ENCODE assay signal across 8 mouse cellular contexts in genomic region chr7:92560986-92561876, GRCm38 (mm10). TPM values are rescaled to one million over a fixed set of nuclear protein-coding genes. Genes with fewer than 3 reads are reported as not detected.
A peak's percentile ranks its signal among the peaks of the same experiment; 100 is the strongest.
DNase-seq lines count a peak whose midpoint lies in the region; ATAC-seq and TF ChIP-seq lines count a peak whose summit lies in the region.

Gene Ccdc90b (plus strand): TSS chr7:92561149.

- no peaks in the 10 kb centered on the region for H3K27me3 ChIP-seq in limb, embryonic 12.5 days
- H3K27me3 ChIP-seq in midbrain, embryonic 14.5 days (ENCODE audit: control insufficient read depth, insufficient read depth, low read length): no peaks in the 10 kb centered on the region

- TF ChIP-seq CTCF in embryonic fibroblast, embryonic 13.5 days (IDR thresholded peaks at IDR 0.05; ENCODE audit: borderline replicate concordance, insufficient read depth, low read length): peak; percentile 69; the same call in 1 of the 2 replicates

- ATAC-seq in limb, embryonic 12.5 days (ENCODE audit: insufficient number of reproducible peaks, insufficient read depth, low FRiP score, low TSS enrichment, low read depth): peak; percentile 98
- peak; percentile 97 for ATAC-seq in midbrain, embryonic 14.5 days (ENCODE audit: low FRiP score, low TSS enrichment)

- peak within 1 kb of the TSS; percentile 76 for H3K9ac ChIP-seq in limb, embryonic 12.5 days (replicated peaks)
- H3K9ac ChIP-seq in midbrain, embryonic 14.5 days (replicated peaks; ENCODE audit: low read length): peak within 1 kb of the TSS; percentile 77

- peaks cover 11% of the 10 kb centered on the region for H3K36me3 ChIP-seq in limb, embryonic 12.5 days
- peaks cover 17% of the 10 kb centered on the region for H3K36me3 ChIP-seq in midbrain, embryonic 14.5 days (ENCODE audit: control insufficient read depth, insufficient read depth, low read length)

- under 1% methylated on average over 60 of the region's 60 CpGs for WGBS in limb, embryonic 12.5 days
- under 1% methylated on average over 60 of the region's 60 CpGs for WGBS in midbrain, embryonic 14.5 days

- peak within 1 kb of the TSS; percentile 76 for H3K4me3 ChIP-seq in embryonic fibroblast, embryonic 13.5 days (ENCODE audit: insufficient read depth, low read length)
- H3K4me3 ChIP-seq in limb, embryonic 12.5 days (replicated peaks): peak within 1 kb of the TSS; percentile 72
- H3K4me3 ChIP-seq in midbrain, embryonic 14.5 days (replicated peaks; ENCODE audit: low read depth, low read length): peak within 1 kb of the TSS; percentile 69

- TF ChIP-seq POLR2A in embryonic fibroblast, embryonic 13.5 days (IDR thresholded peaks at IDR 0.05; ENCODE audit: low read depth, low read length): peak; percentile 78

- peak within 1 kb of the TSS; percentile 61 for H3K4me2 ChIP-seq in limb, embryonic 12.5 days
- H3K4me2 ChIP-seq in midbrain, embryonic 14.5 days (ENCODE audit: low read length): peak within 1 kb of the TSS; percentile 51

- peak; percentile 76 for DNase-seq in 3134 (ENCODE audit: extremely low read depth, insufficient read length, low spot score)
- peak; percentile 99 for DNase-seq in brain, adult 2 months (ENCODE audit: low read depth, low spot score)
- peak; percentile 95 for DNase-seq in heart, adult 8-10 months (ENCODE audit: low spot score)
- DNase-seq in kidney, adult 8-10 months: peak; percentile 89 to 91
- peak; percentile 96 for DNase-seq in midbrain, embryonic 14.5 days
- DNase-seq in spleen, adult 12 weeks (ENCODE audit: low spot score): peak; percentile 79

- no peaks in the 10 kb centered on the region for H3K4me1 ChIP-seq in embryonic fibroblast, embryonic 13.5 days (ENCODE audit: control insufficient read depth, insufficient read depth, low read length)
- peaks cover 8% of the 10 kb centered on the region; the same call in 1 of the 2 replicates for H3K4me1 ChIP-seq in limb, embryonic 12.5 days (replicated peaks)
- H3K4me1 ChIP-seq in midbrain, embryonic 14.5 days (ENCODE audit: control insufficient read depth, insufficient read depth, low read length): peaks cover 7% of the 10 kb centered on the region

- H3K27ac ChIP-seq in embryonic fibroblast, embryonic 13.5 days (ENCODE audit: insufficient read depth, low read length): peak within 1 kb of the TSS; percentile 72
- peak within 1 kb of the TSS; percentile 98 for H3K27ac ChIP-seq in limb, embryonic 12.5 days
- peak within 1 kb of the TSS; percentile 94 for H3K27ac ChIP-seq in midbrain, embryonic 14.5 days (replicated peaks; ENCODE audit: low read depth, low read length)

- no peaks in the 10 kb centered on the region for H3K9me3 ChIP-seq in limb, embryonic 12.5 days
- H3K9me3 ChIP-seq in midbrain, embryonic 14.5 days (ENCODE audit: control insufficient read depth, low read length): no peaks in the 10 kb centered on the region

RNA-seq across cellular contexts. Expression of gene Ccdc90b, which starts in this region (rescaled TPM):
- 33.6 and 38.8 TPM in 2 replicates for polyA plus RNA-seq in embryonic fibroblast, embryonic 13.5 days (2011; ENCODE audit: insufficient read length, low read depth, missing spikeins)
- total RNA-seq in heart, adult 8-10 months (2022): 10 to 100 TPM; 41.6 to 48.5 (median 44.1) TPM
- polyA plus RNA-seq in limb, embryonic 12.5 days (2016; fragmentation: Nextera tagmentation; extraction: Ambion mirVana): 54.5 and 54.8 TPM in 2 replicates
- 71.7 and 80.8 TPM in 2 replicates for polyA plus RNA-seq in midbrain, embryonic 14.5 days (2014; fragmentation: Nextera tagmentation; extraction: Ambion mirVana)

Comparison
In these comparisons a context has a peak if more than half of its experiments do, and no peak if none do; other contexts are left out.
1. Peak in every context shown above with its lines: DNase-seq, ATAC-seq, H3K4me3 ChIP-seq and H3K27ac ChIP-seq.